Mouse (Mus musculus): ENCODE measurements at regions not wholly inside any gene's neighbourhood (a gene's known extent, or its start where the extent isn't known, plus 50 kb on each side); places are given as distances from the start of the nearest gene placed in this dataset.
A peak's percentile ranks its signal among the peaks of the same experiment; 100 is the strongest.

DNA sequence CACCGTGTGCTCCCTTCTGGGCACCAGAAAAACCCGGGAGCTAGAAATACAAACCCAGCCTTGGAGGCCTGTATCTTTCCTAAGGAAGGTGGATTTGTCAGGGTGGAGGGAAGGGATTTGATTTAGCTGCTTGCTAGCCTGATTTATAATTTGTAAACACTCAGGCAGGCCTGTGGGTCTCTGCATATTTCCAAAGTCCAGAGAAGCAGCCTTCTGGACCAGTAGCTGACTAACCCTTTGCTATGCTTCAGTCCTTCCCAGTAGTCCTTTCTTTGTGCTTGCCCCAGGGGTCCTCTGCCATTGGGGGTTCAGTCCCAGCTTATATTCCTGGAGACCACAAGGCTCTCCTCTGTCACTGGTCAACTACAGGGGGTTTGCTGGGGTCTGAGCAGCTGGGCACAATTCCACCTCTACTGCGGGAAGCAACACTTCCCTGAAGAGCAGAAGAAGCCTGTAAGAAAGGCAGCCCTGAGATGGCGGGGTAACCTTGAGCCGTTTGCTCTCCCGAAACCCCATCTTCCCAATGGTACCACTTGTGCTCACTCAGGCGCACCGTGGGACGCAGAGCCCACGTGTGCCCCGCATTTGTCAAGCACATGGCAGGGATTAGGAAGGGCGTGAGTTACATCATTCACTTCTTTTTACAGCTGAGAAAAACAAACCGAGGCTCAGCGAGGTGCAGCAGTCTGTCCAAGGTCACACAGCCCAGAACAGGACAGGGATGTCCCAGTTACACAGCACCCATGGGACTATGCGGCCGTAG is 85.7 kb downstream of the 1700001O22Rik start:
- DNase-seq (ENCODE audit: low spot score): no peak

GRCm38 (mm10) chr2:30716580-30717565 is 86.6 kb downstream of the 1700001O22Rik start:
- DNase-seq (ENCODE audit: low spot score): peak; percentile 37

GRCm38 (mm10) chr2:30715720-30716310 is 87.6 kb downstream of the 1700001O22Rik start:
- no peak for DNase-seq (ENCODE audit: low spot score)

GRCm38 (mm10) chr2:30713535-30713934 is 89.9 kb downstream of the 1700001O22Rik start:
- peak; percentile 70 for DNase-seq (ENCODE audit: low spot score)

GRCm38 (mm10) chr2:30712841-30713401 is 90.5 kb downstream of the 1700001O22Rik start:
- DNase-seq (ENCODE audit: low spot score): peak; percentile 63

- peak; percentile 70 for DNase-seq (ENCODE audit: low spot score)
These were observed 91.5 kb downstream of the 1700001O22Rik start for GRCm38 (mm10) chr2:30711853-30712498.

- no peak for DNase-seq (ENCODE audit: low spot score)
These were observed 92.0 kb downstream of the 1700001O22Rik start for GRCm38 (mm10) chr2:30711476-30711852.

GRCm38 (mm10) chr2:30710895-30711294 is 92.6 kb downstream of the 1700001O22Rik start:
- no peak for DNase-seq (ENCODE audit: low spot score)

GRCm38 (mm10) chr2:30709386-30709884 is 94.0 kb downstream of the 1700001O22Rik start:
- peak; percentile 74 for DNase-seq (ENCODE audit: low spot score)

DNA sequence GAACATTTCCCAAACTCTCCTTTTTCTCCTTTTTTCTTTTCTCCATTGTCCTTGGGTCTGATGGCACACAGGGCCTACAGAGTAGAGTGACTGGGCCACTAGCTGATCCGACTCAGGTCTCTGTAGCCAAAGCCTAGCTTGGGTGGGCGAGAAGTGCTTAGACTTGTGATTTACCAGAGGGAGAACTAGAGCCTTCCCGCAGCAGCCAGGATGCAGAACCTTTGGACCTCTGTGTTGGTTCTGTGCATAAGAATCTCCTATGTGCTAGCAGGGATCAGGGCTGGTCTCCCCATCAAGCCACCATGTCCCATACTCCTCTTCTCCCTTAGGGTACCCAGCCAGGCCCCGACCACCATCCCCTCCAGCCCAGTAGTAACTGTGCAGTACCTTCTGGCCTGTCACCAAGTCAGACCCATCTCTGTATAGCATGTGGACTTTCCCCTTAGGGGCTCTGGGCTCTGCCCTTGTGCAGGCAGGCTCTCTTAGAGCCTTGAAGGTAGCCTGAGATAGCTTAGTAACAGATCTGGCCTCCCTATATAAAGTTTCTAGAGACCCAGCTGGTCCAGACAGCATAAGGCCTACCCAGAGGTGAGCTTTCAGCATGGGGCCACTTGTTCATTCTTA is 94.6 kb downstream of the 1700001O22Rik start:
- no peak for DNase-seq (ENCODE audit: low spot score)

- DNase-seq (ENCODE audit: low spot score): peak; percentile 79
These were observed 95.3 kb downstream of the 1700001O22Rik start for GRCm38 (mm10) chr2:30708001-30708683.

DNA sequence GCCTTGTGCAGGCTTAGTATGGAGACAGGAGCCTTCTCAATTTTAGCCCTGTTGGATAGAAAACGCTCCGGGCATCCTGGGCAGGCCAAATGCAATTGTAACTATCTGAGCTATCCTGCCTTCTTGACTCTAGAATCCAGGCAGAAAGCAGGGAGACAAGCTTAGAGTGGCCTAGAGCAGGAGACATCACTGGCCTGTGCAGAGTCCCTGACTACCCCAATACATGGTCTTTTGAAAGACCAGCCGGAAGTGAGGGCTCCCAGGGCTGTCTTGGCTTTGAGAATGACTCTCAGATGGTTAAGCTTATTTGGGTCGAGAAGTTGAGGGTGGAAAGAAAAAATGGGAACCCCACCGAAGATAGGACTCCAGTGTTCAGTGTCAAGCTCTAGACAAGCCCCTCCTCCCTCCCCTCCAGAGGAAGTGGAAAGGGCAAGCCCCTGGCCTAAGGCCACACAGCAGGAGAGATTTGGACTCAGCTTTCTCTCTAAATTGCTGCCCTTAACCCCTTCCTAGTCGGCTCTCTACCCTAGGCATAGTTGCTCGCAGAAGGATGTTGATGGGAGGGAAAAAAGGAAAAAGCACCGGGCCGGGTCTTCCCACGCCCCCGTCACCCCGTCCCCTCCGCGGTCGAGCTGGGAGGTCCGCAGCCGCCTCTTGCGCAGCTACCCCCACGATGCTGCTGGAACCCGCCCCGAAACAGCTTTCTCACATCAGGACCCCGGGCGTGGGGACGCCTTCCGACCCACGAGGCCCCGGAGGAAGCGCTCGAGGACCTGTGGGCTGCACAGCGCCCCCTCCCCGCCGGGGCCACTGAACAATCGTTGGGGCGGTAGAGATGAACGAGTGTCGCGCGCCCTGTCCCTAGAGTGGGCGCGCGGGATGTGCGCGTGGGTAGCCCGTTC is 96.1 kb downstream of the 1700001O22Rik start:
- peak; percentile 80 for DNase-seq (ENCODE audit: low spot score)

DNA sequence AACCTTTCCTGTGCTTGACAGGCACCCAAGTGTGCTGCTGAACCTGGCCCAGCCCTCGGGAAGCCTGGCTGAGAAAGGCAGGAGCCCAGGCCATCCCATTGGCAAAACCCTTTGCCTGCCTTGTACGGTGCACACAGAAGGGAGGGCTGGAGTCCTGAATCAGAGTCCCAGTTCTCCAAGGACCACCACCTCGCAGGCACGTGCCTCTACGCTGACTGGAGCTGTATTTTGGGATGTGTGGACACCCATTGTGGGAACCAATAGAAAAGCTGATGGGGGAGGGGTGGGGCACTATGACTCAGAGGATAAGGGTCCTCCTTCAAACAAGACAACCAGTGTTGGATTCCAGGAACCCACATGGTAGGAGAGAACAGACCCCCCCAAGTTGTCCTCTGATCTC is 97.4 kb downstream of the 1700001O22Rik start:
- DNase-seq (ENCODE audit: low spot score): no peak

DNA sequence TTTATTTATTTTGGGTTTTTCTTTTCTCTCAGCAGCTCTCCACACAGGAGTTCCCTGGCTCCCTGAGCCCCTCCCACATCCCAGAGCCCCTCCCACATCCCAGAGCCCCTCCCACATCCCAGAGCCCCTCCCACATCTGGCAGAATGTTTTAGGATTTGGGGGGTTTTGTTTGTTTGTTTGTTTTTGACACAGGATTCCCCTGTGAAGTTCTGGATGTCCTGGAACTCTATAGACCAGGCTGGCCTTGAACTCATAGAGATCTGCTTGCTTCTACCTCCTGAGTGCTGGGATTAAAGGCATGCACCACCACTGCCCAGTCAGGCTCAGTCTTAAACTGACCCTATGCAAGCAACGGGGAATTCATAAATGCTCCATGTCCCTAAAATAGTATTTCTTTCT is 100.2 kb downstream of the 1700001O22Rik start:
- DNase-seq (ENCODE audit: low spot score): no peak

DNA sequence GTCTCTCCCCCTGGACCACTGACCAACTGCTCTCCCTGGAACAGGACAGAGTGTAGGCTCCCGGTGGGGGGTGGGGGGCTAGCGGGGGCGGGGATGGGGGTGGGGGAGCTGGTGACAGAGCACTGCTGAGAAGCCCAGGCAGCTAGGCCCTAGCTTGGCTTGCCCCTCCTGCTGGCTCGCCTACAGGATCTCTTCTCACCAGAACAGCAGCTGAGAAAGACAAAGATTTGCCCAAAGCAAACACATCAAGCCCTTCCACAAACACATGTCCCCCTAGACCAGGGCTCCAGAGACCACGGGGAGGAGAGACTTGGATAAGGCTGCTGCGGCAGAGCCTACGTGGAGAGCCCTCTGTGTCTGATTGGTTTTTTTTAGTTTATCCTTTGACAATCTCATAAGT is 100.8 kb downstream of the 1700001O22Rik start:
- no peak for DNase-seq (ENCODE audit: low spot score)

DNA sequence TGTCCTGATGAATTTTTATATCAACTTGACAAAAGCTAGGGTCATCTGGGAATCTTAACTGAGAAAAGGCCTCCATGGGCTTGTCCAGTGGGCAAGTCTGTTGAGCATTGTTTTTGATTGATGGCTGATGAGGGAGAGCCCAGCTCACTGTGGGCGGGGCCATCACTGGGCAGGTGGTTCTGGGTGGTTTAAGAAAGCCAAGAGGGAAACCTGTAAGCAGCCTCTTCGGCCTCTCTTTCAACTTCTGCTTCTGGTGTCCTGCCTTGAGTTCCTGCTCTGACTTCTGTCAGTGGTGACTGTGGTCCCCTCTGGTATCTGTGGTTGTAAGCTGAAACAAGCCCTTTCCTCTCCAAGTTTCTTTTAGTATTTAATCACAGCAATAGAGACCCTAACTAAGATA is 102.6 kb downstream of the 1700001O22Rik start:
- no peak for DNase-seq (ENCODE audit: low spot score)

- DNase-seq (ENCODE audit: low spot score): no peak
These were observed 103.0 kb downstream of the 1700001O22Rik start for GRCm38 (mm10) chr2:30700471-30700870.

DNA sequence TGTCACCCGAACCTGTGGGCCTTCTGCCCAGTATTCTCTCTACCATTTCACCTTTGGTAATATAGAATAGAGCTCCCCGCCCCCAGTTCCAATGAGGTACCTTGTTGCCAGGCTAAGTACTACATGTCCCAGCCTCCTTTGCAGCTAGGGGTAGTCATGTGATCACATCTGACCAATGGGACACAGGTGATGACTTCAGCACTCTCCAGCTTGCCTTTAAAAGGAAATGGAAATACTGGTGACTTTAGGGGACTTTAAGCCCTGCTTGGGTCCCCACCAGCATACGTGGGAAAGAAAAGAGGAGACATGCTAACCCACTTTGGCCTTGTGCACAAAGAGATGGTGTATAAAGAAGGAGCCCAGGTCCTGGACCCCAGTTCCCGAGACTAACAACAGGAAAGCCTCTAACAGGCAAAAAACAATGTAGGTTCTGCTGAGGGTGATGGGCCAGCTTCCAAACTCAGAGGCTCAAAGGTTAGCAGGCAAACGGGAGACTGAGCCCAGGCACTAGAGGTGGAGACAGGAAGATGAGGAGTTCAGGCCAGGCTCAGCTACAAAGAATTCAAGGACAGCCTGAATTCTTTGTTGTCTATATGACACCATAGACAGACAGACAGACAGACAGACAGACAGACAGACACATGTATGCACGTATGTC is 103.5 kb downstream of the 1700001O22Rik start:
- DNase-seq (ENCODE audit: low spot score): peak; percentile 85

Measured in adipocyte (in vitro differentiated cells).